Mouse (Mus musculus): ENCODE data around the gene Wee2.

- TF ChIP-seq CTCF (IDR thresholded peaks at IDR 0.05; ENCODE audit: low read depth) (no peak), EP300 (IDR thresholded peaks at IDR 0.05; ENCODE audit: low read depth) (no peak)
These were observed 15.9 kb upstream of the Wee2 start for GRCm38 (mm10) chr6:40423013-40423412.
